Mouse (Mus musculus) left cerebral cortex, postnatal 36 days (tissue): Measurements from ENCODE around the gene Abcc8. TPM values are rescaled to one million over a fixed set of nuclear protein-coding genes. Genes with fewer than 3 reads are reported as not detected.

Experiments
- DNase-seq, 2 experiments: peaks; one replicate each; pipeline ENCODE4 v3.0.0; 2021 to 2022; ENCODE audit warnings: low spot score in 2 of 2, mixed read lengths in 1 of 2
- intact Hi-C: fragments of 180-260 bp; cut with DNase I; formaldehyde crosslinking; loops from one replicate; pipeline ENCODE4 v1.15.1; 2025
- total RNA-seq, 2 experiments: library from RNA; stranded (reverse); gene quantifications; 2 replicates each; pipeline ENCODE4 v1.2.3; 2021

Abcc8 gene
- total RNA-seq, 2 experiments from 2014 or later, result 36.5 to 37.3 TPM

- DNase-seq, result no peak
These were observed 94.9 kb downstream of the Abcc8 start for GRCm38 (mm10) chr7:46084839-46085513.

GRCm38 (mm10) chr7:46084024-46084423 lies 95.8 kb downstream of the Abcc8 start:
- intact Hi-C loops, result no loop called here
- DNase-seq, result no peak

More at GRCm38 (mm10) chr7:46084839-46085513, 94.9 kb downstream of the Abcc8 start:
- intact Hi-C loops, result no loop called here

GRCm38 (mm10) chr7:46077675-46078074 lies 102.2 kb downstream of the Abcc8 start:
- intact Hi-C loops, result no loop called here
- no peak for DNase-seq

DNA sequence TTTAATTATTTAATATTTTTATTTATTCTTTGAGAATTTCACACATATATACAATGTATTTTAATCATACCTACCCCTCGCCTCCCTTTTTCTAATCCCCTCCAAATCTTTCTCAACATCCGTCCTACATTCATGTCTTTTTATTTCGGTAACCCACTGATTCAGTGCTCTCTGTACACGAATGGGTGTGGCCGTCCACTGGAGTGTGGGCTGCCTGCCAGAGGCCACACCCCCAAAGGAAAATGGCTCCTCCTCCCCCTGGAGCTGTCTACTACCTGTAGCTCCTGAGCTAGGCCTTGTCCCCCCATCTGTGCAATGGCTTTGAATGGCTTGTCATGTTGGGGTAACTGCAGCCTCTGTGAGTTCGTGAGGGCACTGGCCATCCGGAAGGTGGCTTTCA lies 103.0 kb downstream of the Abcc8 start:
- intact Hi-C loops, result no loop called here
- DNase-seq, result no peak

DNA sequence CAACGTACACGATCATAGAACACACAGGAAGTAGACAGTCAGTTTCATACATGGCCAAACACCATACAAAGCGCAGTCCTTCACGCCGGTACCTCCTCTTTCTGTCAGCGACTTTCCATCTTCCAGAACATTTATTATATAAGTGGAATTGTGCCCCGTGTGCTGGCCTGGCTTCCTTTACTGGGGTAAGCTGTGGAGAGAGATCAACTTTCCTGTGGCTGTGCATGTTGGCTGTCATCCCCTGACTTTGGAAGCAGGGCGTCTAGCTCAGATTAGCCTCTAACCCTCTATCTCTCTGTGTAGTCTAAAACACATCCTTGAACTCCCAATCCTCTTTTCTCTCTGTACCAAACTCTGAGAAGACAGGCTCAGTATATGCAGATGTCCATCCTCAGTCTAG lies 111.0 kb downstream of the Abcc8 start:
- no peak for DNase-seq
- intact Hi-C loops, result no loop called here

GRCm38 (mm10) chr7:46063296-46063695 lies 116.5 kb downstream of the Abcc8 start:
- DNase-seq, result no peak
- intact Hi-C loops, result no loop called here

DNA sequence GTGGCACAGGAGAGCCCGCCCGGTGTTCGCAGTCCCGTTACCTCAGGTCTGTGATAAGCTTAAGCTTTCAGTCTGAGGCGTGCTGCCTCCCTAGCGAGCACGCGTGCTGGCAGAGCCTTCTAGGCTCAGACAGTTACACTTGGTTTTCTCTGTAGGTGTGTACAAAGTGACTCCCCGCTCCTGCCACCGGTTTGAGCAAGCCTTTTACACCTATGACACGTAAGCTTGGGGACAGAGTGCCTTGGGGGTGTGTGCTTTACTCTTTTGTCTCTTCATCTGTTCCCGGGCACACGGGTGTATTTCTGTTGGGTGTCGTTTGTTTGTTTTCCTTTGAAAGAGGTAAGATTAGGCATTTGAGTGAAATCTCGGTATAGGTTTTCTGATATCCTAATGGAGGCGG lies 118.2 kb downstream of the Abcc8 start:
- intact Hi-C loops, result no loop called here
- no peak for DNase-seq

DNA sequence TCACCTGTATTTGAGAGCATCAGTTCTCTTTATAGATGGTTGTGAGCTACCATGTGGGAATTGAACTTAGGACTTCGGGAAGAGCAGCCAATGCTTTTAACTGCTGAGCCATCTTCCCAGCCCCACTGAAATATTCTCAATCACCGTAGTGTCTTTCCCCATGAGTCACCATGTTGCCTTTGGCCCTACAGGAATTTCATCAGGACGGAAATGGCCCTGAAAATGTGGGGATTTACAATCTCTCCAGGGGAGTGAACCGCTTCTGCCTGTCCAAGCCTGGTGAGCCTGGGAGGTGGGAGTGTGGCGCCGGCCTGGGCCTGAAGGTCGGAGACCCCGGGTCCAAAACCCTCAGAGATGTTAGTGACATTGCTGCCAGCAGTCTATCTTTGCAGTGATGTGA lies 119.1 kb downstream of the Abcc8 start:
- intact Hi-C loops, result no loop called here

DNA sequence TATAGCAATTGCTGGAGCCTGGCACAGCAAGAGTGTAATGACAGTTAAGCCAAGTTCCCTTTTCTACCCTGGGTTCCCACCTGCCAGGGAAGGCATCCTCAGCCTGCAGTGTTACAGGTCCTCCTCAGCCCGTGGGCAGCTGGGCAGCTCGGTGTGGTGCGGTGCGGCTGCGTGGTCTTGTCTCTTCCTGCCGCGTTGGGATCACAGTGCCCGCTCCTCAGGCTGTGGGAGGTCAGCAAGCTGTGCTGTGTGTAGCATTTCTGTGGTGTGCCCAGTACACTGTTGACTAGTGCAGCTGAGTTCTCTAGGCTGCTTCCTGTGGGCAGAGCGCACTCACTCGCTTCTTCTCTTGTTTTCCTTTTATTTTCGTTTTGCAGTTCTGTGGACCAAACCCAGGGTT lies 121.0 kb downstream of the Abcc8 start:
- intact Hi-C loops, result no loop called here
- no peak for DNase-seq

More for the DNA sequence above, 119.1 kb downstream of the Abcc8 start:
- no peak for DNase-seq

Other genes starting within 250 kb of the Abcc8 start
- 1 to 10 TPM; 1.6 to 3.8 TPM for gene Abcc6, start 149.7 kb downstream of the Abcc8 start, total RNA-seq
- 100 to 1,000 TPM; 103 to 113 TPM for gene Nomo1, start 146.3 kb downstream of the Abcc8 start, total RNA-seq
- gene Kcnj11, start 79.3 kb downstream of the Abcc8 start, total RNA-seq, result 10 to 100 TPM; 41.3 to 44.6 TPM
- under 1 TPM; 0.11 to 0.35 TPM for gene Ush1c, start 58.5 kb upstream of the Abcc8 start, total RNA-seq
- under 1 TPM; 0.07 to 0.10 TPM for gene Otog, start 61.0 kb upstream of the Abcc8 start, total RNA-seq
- gene Myod1, start 196.4 kb upstream of the Abcc8 start, total RNA-seq, result under 1 TPM in 1 of 2 experiments, not detected in 1; 0.32 TPM
- gene Kcnc1, start 216.5 kb upstream of the Abcc8 start, total RNA-seq, result 100 to 1,000 TPM; 134 to 138 TPM